Mouse (Mus musculus) bone marrow, adult 2 months (tissue): ENCODE measurements around the gene Pls1. TPM values are rescaled to one million over a fixed set of nuclear protein-coding genes. Genes with fewer than 3 reads are reported as not detected.

Experiments used
- H3K27ac ChIP-seq: fragments of 200-500 bp; 2 replicates; pipeline ENCODE4 v1.5.1; 2012; ENCODE audit warnings: low read depth, mild to moderate bottlenecking, control low read depth, inconsistent platforms, low read length; ENCODE audit not compliant: control insufficient read depth, poor library complexity, insufficient read depth
- H3K4me1 ChIP-seq: fragments of 200-500 bp; 2 replicates; pipeline ENCODE4 v1.6.1; 2011; ENCODE audit warnings: low read length; ENCODE audit not compliant: control insufficient read depth, insufficient read depth
- H3K4me3 ChIP-seq: fragments of 200-500 bp; replicated peaks from 2 replicates; pipeline ENCODE3; 2011; ENCODE audit warnings: mild to moderate bottlenecking, low read depth, low read length, control low read depth; ENCODE audit not compliant: control insufficient read depth
- CTCF ChIP-seq: fragments of 200-500 bp; IDR thresholded peaks from 2 replicates; pipeline ENCODE4 v1.5.1; 2011; ENCODE audit warnings: low read length, control low read depth; ENCODE audit not compliant: control insufficient read depth, insufficient read depth
- POLR2A ChIP-seq: fragments of 200-500 bp; IDR thresholded peaks from 2 replicates; pipeline ENCODE4 v1.6.1; 2011; ENCODE audit warnings: low read depth, mild to moderate bottlenecking, control low read depth, low read length, borderline replicate concordance; ENCODE audit not compliant: control insufficient read depth
- WGBS: fragments of 180-500 bp; shearing (Covaris S2); methylation state at CpG from one replicate; pipeline ENCODE4 v1.1.7; 2018; 5-methylcytosine and 5-hydroxymethylcytosine counted together
- polyA plus RNA-seq: library from polyadenylated mRNA; stranded (reverse); fragments of >200 nt; gene quantifications from 2 replicates; pipeline ENCODE4 v1.2.4, GENCODE M21; 2011; ENCODE audit warnings: low replicate concordance; ENCODE audit not compliant: missing spikeins, insufficient read depth, insufficient read length

Pls1 gene
- polyA plus RNA-seq, 1 experiment = 4.0 TPM

DNA sequence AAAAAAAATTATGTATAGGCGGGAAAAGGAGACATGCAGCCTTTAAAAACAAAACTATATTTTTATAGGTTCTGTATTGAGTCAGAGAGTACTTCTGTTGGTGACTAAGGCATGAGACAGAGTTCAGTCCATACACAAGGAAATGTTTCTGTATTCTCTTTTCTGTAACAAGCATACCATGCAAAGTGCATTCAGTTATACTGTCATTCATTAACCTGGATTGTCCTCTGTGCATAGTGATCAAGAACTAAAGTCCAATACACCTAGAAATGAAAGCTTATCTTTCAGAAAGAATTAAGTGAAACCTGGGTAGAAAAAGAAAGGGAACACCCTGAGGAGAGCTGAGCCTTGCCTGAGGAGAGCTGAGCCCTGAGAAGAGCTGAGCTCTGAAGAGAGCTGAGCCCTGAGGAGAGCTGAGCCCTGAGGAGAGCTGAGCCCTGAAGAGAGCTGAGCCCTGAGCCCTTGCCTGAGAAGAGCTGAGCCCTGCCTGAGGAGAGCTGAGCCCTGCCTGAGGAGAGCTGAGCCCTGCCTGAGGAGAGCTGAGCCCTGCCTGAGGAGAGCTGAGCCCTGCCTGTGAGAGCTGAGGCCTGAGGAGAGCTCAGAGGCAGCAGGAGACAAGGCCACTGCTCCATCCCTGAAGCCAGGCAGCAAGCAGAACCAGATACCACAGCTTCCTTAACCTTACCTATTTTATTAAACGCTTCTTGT, 49.9 kb downstream of the Pls1 start:
- 74% methylated on average over 2 of the region's 2 CpGs for WGBS
- no peak for TF ChIP-seq POLR2A
- no peak for TF ChIP-seq CTCF
- Histone ChIP-seq H3K4me1 (no peaks in the 10 kb centered on the region), H3K4me3 (no peak overlapping the region), H3K27ac (no peak overlapping the region)

DNA sequence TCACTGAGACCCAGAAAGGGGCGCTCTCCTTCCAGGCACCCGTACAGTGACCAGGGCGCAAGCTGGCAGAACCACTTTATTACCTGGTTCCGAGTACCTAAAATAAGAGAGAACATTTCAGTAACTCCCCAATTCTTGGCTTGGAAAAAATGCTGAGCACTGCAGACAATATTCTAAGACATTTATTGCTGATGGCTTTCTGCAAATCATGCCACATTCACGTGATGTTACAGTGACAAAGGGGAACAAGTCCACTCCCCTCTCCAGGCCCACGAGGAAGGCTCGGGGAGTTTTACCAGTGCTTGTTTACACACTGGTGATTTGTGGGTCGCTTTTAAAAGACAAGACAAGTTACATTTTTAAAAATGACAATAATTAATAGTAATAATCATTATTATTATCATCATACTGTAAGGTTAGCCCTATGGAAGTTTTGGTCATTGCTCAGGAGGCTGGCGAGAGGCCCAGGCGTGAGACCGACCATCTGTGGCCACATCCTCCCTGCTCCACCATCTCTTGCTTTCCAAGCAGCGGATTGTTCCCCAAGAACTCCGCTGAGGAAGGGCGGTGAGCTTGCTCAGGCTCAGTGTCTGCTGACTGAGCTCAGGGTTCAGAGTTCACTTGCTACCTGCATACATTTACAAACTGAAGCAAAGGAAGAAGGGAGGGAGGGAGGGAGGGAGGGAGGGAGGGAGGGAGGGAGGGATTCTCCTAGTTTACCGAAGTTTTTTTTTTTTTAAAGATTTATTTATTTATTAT, 50.9 kb downstream of the Pls1 start:
- TF ChIP-seq POLR2A = no peak
- TF ChIP-seq CTCF = no peak
- WGBS = 81% methylated on average over 15 of the region's 15 CpGs
- no peak overlapping the region for H3K4me3 ChIP-seq
- no peaks in the 10 kb centered on the region for H3K4me1 ChIP-seq
- no peak overlapping the region for H3K27ac ChIP-seq

DNA sequence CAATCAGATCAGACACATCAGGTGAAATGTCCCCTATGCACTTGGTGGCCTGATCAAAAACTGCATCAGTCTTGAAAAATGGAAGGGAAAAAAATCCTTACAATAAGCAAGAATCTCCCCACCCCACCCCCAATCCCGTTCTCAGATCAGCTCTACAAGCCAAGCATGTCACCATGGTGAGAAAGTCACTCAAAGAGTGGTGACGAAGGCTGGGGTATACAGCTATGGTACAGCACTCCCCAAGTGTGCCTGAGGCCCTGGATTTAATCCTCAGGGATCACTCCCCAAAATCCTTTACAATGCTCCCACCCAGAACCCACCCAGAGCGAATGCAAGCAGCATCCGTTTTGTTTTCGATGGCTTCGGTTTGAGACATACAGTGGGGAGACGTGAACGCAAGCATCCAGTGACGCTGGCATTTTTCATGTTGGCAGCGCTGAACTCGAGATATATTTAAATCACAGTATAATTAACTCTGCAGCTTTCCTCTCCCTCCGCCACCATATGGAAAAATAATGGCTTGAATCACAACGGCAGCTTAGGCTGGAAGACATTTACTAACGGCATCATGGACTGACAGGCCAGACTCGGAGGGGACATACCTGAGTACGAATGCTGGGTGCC, 60.1 kb downstream of the Pls1 start:
- H3K27ac ChIP-seq = no peak overlapping the region
- no peaks in the 10 kb centered on the region for H3K4me1 ChIP-seq
- TF ChIP-seq POLR2A (no peak), CTCF (no peak)
- 86% methylated on average over 16 of the region's 16 CpGs for WGBS
- H3K4me3 ChIP-seq = no peak overlapping the region

DNA sequence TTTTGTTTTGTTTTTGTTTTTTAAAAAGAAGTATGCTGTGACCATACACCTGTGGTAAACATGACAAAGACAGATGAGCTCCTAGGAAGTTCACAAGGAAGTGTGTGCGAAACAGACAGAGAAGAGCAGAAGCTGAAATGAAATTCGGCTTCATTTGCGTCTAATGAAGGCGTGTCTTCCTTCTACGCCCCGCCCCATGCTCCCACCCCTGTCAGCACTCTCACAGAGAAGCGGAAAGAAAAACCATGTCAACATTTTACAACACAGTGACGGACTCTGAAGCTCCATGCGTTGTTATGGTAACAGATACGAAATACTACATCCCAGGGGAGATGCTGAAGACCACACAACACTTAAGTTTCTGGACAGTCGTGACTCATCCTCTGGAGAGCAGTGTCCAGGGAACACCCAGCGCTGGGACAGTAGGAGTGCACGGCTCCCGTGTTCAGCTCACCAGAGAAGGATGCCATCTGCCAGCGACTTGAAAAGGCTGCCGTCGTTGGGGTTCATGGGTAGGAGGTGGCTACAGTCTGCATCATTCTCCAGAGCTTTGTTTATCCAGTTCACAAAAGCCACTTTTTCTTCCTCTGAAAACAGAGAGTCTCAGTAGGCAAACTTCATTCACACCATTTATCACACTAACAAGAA, 61.3 kb downstream of the Pls1 start:
- no peak overlapping the region for H3K27ac ChIP-seq
- H3K4me1 ChIP-seq = no peaks in the 10 kb centered on the region
- H3K4me3 ChIP-seq = no peak overlapping the region
- 75% methylated on average over 17 of the region's 17 CpGs for WGBS
- TF ChIP-seq CTCF (no peak), POLR2A (no peak)

DNA sequence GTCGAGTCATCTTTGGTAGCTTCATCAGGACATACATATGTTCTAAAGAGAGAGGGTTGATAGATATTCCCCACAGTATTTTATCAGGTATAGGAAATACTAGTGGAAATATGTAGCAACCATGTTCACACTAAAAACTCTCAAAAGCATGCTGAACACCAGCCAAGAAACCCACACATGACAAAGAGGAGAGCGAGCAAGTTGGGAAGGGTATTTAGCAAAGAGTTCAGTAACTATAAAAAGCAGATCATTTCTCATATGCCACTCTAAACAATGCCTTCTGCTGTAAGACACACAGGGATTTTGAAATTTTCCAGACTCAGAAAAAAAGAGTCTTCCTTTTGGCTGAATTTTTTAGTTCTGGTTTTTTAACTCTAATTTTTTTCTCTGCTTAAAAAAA, 73.4 kb downstream of the Pls1 start:
- 73% methylated on average over 2 of the region's 2 CpGs for WGBS
- H3K4me3 ChIP-seq = no peak overlapping the region
- TF ChIP-seq POLR2A (no peak), CTCF (no peak)
- H3K4me1 ChIP-seq = no peaks in the 10 kb centered on the region
- H3K27ac ChIP-seq = no peak overlapping the region

DNA sequence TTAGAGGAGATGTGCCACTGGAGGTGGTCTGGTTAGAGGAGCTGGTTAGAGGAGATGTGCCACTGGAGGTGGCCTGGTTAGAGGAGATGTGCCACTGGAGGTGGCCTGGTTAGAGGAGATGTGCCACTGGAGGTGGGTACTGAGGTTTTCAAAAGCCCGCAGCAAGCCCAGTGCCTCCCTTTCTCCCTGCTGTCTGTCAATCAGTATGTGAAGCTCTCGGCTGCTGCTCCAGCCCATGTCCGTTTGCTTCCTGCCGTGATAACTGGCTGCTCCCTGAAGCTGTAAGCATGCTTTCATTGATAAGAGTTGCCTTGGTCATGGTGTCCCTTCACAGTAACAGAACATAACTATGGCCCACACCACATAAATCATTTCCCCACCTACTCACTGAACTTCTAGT, 81.9 kb downstream of the Pls1 start:
- Histone ChIP-seq H3K4me3 (no peak overlapping the region), H3K4me1 (no peaks in the 10 kb centered on the region; the same call in 1 of the 2 replicates), H3K27ac (no peak overlapping the region)
- TF ChIP-seq CTCF (no peak), POLR2A (no peak)
- 55% methylated on average over 4 of the region's 4 CpGs for WGBS

DNA sequence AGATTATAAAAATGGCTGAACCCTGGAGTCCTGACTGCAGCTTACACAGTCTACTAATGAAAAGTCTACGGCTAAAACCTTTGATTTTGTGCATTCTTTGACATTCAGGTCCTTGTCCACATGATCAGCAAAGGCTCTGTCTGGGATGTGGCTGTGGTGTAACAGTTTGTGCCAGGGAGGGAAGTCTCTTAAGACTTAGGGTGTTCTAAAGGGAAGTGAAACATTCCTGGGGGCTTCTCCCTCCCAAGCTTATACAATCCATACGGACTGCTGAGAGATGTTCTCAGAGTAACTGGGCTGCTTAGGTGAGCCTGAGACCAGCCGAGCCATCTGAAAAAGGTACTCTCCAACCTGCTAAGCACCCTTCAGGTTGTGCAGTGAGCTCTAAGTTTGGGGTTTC, 82.9 kb downstream of the Pls1 start:
- TF ChIP-seq CTCF (no peak), POLR2A (no peak)
- Histone ChIP-seq H3K4me3 (no peak overlapping the region), H3K27ac (no peak overlapping the region), H3K4me1 (no peaks in the 10 kb centered on the region; the same call in 1 of the 2 replicates)
- 73% methylated on average over 3 of the region's 3 CpGs for WGBS

DNA sequence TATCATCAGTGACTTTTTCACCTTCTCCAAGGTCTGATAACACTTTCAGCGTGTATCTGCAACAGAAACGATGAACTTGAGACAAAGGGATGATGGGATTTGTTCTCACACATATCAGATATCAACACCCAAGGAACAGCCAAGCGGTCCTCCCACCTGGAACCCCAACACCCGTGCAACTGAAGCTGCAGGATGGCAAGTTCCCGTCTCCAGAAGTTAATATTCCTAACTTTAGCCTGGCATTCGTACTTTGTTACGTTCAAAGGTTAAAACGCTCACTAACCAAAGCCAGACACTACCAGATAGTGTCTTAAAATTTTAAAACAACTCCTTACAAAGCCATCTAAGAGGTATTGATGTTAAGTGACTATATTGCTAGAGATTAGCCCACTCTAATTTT, 83.7 kb downstream of the Pls1 start:
- 80% methylated on average over 8 of the region's 8 CpGs for WGBS
- H3K27ac ChIP-seq = no peak overlapping the region
- H3K4me1 ChIP-seq = no peaks in the 10 kb centered on the region; the same call in 1 of the 2 replicates
- H3K4me3 ChIP-seq = no peak overlapping the region
- TF ChIP-seq CTCF (no peak), POLR2A (no peak)
